Mouse (Mus musculus): ENCODE measurements at regions not wholly inside any gene's neighbourhood (a gene's known extent, or its start where the extent isn't known, plus 50 kb on each side); places are given as distances from the start of the nearest gene placed in this dataset.

- TF ChIP-seq ZC3H11A (IDR thresholded peaks at IDR 0.05; ENCODE audit: low read depth, low read length) (no peak), CTCF (IDR thresholded peaks at IDR 0.05 in 2 of 3, conservative IDR thresholded peaks at IDR 0.05 in 1 of 3; ENCODE audit: control insufficient read depth in 1 of 3, insufficient read depth in 1 of 3, low read depth in 2 of 3, low read length in 3 of 3, poor library complexity in 1 of 3, severe bottlenecking in 1 of 3) (no peak)
Measured at GRCm38 (mm10) chr9:42195651-42196050, 68.4 kb downstream of the Sc5d start.

All from MEL (cell line).